Comparison of ENCODE assay signal across 8 mouse cellular contexts in the genomic region with DNA sequence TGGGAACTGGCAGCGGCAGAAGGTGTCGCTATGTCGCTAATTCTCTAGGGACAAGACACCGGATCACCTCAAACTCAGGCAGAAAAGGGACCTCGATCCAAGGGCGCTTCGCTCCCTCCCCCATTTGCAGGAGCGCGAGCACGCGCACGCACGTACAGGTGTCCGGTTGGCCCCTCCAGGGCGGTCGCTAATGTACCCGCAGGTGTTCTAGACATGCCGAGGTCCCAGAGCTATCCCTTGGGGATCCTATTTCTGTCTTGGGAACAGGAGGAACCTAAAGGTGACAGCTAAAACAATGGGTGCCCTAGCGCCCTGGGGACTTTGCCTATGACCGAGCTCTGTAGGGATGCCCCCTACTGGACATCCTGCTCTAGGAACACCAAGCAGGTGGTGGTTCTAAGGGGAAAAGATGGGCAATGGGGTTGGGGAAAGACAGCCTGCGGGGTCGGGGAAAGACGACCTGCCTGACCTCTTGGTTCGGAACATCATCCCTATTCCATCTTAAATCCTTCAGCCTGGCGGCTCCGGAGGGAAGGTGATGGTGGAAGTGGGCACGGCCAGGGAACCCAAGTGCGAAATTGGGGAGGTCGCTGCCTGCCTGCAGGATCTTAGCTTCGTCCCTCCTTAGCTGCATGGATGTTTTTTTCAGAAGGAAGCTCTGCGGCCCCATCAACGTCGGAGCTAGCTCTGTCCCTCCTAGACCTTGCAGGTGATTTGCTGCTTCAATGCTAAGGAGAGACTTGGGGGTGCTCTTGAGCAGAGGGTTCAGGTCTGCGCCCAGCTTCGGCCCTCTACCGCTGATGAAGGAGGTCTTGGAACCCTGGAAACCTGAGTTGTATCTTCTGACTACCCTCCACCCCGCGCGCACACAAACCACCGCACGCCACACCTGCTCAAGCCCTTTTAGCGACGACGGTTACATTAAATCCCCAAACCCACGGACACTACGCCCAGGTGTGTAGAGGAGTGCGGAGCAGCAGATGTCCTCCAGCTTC. TPM values are rescaled to one million over a fixed set of nuclear protein-coding genes. Genes with fewer than 3 reads are reported as not detected.
A peak's percentile ranks its signal among the peaks of the same experiment; 100 is the strongest.
DNase-seq lines count a peak whose midpoint lies in the region; ATAC-seq and TF ChIP-seq lines count a peak whose summit lies in the region.

No protein-coding gene starts in this region.

- H3K27ac ChIP-seq in forebrain, embryonic 11.5 days (ENCODE audit: low read depth, low read length): no peak overlapping the region
- no peak overlapping the region for H3K27ac ChIP-seq in kidney, adult 2 months (ENCODE audit: insufficient read depth, low read depth, low read length)
- no peak overlapping the region for H3K27ac ChIP-seq in thymus, adult 2 months (ENCODE audit: control insufficient read depth, insufficient read depth, low read length)

- no peak for TF ChIP-seq POLR2A in kidney, adult 2 months (IDR thresholded peaks at IDR 0.05; ENCODE audit: low read depth, low read length)
- TF ChIP-seq POLR2A in thymus, adult 2 months (IDR thresholded peaks at IDR 0.05; ENCODE audit: control insufficient read depth, extremely low read depth, insufficient read depth, low read length, poor library complexity): no peak

- H3K36me3 ChIP-seq in G1E (replicated peaks): no peaks in the 10 kb centered on the region
- no peaks in the 10 kb centered on the region for H3K36me3 ChIP-seq in forebrain, embryonic 11.5 days (ENCODE audit: control insufficient read depth, insufficient read depth, low read length)
- H3K36me3 ChIP-seq in kidney, adult 2 months (ENCODE audit: control insufficient read depth, insufficient read depth, low read length): no peaks in the 10 kb centered on the region
- no peaks in the 10 kb centered on the region for H3K36me3 ChIP-seq in thymus, adult 2 months (ENCODE audit: control insufficient read depth, insufficient read depth, low read length)

- H3K4me1 ChIP-seq in G1E (ENCODE audit: insufficient read depth, low read depth, low read length): no peaks in the 10 kb centered on the region
- H3K4me1 ChIP-seq in forebrain, embryonic 11.5 days (replicated peaks; ENCODE audit: control insufficient read depth, insufficient read depth, low read length): peaks cover 36% of the 10 kb centered on the region
- H3K4me1 ChIP-seq in kidney, adult 2 months (ENCODE audit: control insufficient read depth, insufficient read depth, low read length): 0 out of 2 replicates have a peak, but pooled peaks cover 6% of the 10 kb centered on the region
- peaks cover 61% of the 10 kb centered on the region for H3K4me1 ChIP-seq in thymus, adult 2 months (replicated peaks; ENCODE audit: control insufficient read depth, insufficient read depth, low read length)

- 2% methylated on average over 47 of the region's 47 CpGs for WGBS in forebrain, embryonic 11.5 days
- WGBS in kidney, adult 2 months: 7% methylated on average over 47 of the region's 47 CpGs
- 4% methylated on average over 47 of the region's 47 CpGs for WGBS in thymus, adult 2 months

- TF ChIP-seq CTCF in G1E (IDR thresholded peaks at IDR 0.05; ENCODE audit: low read depth, low read length): no peak
- peak; percentile 55 for TF ChIP-seq CTCF in kidney, adult 2 months (conservative IDR thresholded peaks at IDR 0.05; ENCODE audit: insufficient read depth, insufficient read length, low read depth, low read length)
- peak; percentile 76; the same call in 1 of the 2 replicates for TF ChIP-seq CTCF in thymus, adult 2 months (IDR thresholded peaks at IDR 0.05; ENCODE audit: borderline replicate concordance, control insufficient read depth, extremely low read depth, insufficient read depth, low read length, poor library complexity)

- 0 out of 2 replicates have a peak, but pooled peaks cover 2% of the 10 kb centered on the region for H3K27me3 ChIP-seq in G1E (ENCODE audit: insufficient read depth, low read length)
- peaks cover 85% of the 10 kb centered on the region for H3K27me3 ChIP-seq in forebrain, embryonic 11.5 days (ENCODE audit: control insufficient read depth, insufficient read depth, low read length)
- H3K27me3 ChIP-seq in kidney, adult 2 months (replicated peaks; ENCODE audit: control insufficient read depth, insufficient read depth, low read length): peaks cover 2% of the 10 kb centered on the region
- peaks cover 56% of the 10 kb centered on the region for H3K27me3 ChIP-seq in thymus, adult 2 months (ENCODE audit: control insufficient read depth, insufficient read depth, low read length)

- peaks cover 99% of the 10 kb centered on the region for H3K9me3 ChIP-seq in G1E (replicated peaks)
- H3K9me3 ChIP-seq in forebrain, embryonic 11.5 days (ENCODE audit: control insufficient read depth, low read length): no peaks in the 10 kb centered on the region

- peak overlapping the region; percentile 45; the same call in 1 of the 2 replicates for H3K9ac ChIP-seq in forebrain, embryonic 11.5 days (ENCODE audit: low read length)

- DNase-seq in cerebellum, adult 9-10 months: peak; percentile 45
- no peak for DNase-seq in G1E (ENCODE audit: low spot score)
- DNase-seq in forebrain, embryonic 11.5 days (ENCODE audit: low spot score): peak; percentile 66
- peak; percentile 57 for DNase-seq in kidney, adult 2 months
- DNase-seq in lung, postnatal 4 days: peak; percentile 36 to 57
- peak; percentile 63 for DNase-seq in thymus, adult 2 months

- peak overlapping the region; percentile 59 for H3K4me2 ChIP-seq in forebrain, embryonic 11.5 days (ENCODE audit: low read depth, low read length, severe bottlenecking)

- ATAC-seq in cerebellum, adult (ENCODE audit: insufficient number of reproducible peaks, low FRiP score, low TSS enrichment): no peak
- no peak for ATAC-seq in G1E (ENCODE audit: extremely low read depth, insufficient number of reproducible peaks, low FRiP score, poor library complexity, severe bottlenecking)
- ATAC-seq in forebrain, embryonic 11.5 days (replicated peaks; ENCODE audit: low FRiP score): no peak
- ATAC-seq in monocyte, adult 5-6 weeks (replicated peaks; ENCODE audit: insufficient number of reproducible peaks, low FRiP score, low TSS enrichment, poor library complexity, severe bottlenecking): no peak

- H3K4me3 ChIP-seq in G1E (ENCODE audit: low read depth, low read length): peak overlapping the region; percentile 35; the same call in 1 of the 2 replicates
- peak overlapping the region; percentile 29 for H3K4me3 ChIP-seq in forebrain, embryonic 11.5 days (ENCODE audit: low read depth, low read length)
- no peak overlapping the region for H3K4me3 ChIP-seq in kidney, adult 2 months (ENCODE audit: insufficient read depth, low read depth, low read length)
- peak overlapping the region; percentile 5 for H3K4me3 ChIP-seq in thymus, adult 2 months (ENCODE audit: control insufficient read depth, insufficient read depth, low read length)

RNA-seq across cellular contexts. Expression of a gene that starts 13.9 kb away (rescaled TPM):
- total RNA-seq in G1E (2014; fragmentation: Nextera tagmentation): not detected in 2 replicates
- total RNA-seq in G1E (2017): not detected in 2 replicates
- polyA plus RNA-seq in G1E (2012): not detected in 2 replicates
- polyA plus RNA-seq in forebrain, embryonic 11.5 days (2014; fragmentation: Nextera tagmentation; extraction: Ambion mirVana): 9.5 and 11.2 TPM in 2 replicates
- polyA plus RNA-seq in kidney, adult 2 months (2012; rRNA removed): 2.1 and 2.7 TPM in 2 replicates
- polyA plus RNA-seq in thymus, adult 2 months (2012; rRNA removed): 8.1 and 8.2 TPM in 2 replicates
- total RNA-seq in monocyte, adult 5-6 weeks (2017): 2.7 to 7.3 TPM (median 4.7 TPM) in 3 replicates

RNA-seq across cellular contexts. Expression of a gene that starts 31.4 kb away (rescaled TPM):
- total RNA-seq in G1E (2014; fragmentation: Nextera tagmentation) (not detected in 2 replicates), G1E (2017) (not detected in 2 replicates)
- 0.03 and 0.08 TPM in 2 replicates for polyA plus RNA-seq in G1E (2012)
- 6.4 and 7.0 TPM in 2 replicates for polyA plus RNA-seq in forebrain, embryonic 11.5 days (2014; fragmentation: Nextera tagmentation; extraction: Ambion mirVana)
- polyA plus RNA-seq in kidney, adult 2 months (2012; rRNA removed): 9.3 and 10.6 TPM in 2 replicates
- 54.7 and 56.8 TPM in 2 replicates for polyA plus RNA-seq in thymus, adult 2 months (2012; rRNA removed)
- total RNA-seq in monocyte, adult 5-6 weeks (2017): 35.2 to 45.8 TPM (median 42.2 TPM) in 3 replicates

RNA-seq across cellular contexts. Expression of a gene that starts 31.9 kb away (rescaled TPM):
- not detected in 2 replicates for total RNA-seq in G1E (2014; fragmentation: Nextera tagmentation)
- 0.11 and 0.12 TPM in 2 replicates for total RNA-seq in G1E (2017)
- polyA plus RNA-seq in G1E (2012): not detected in 2 replicates
- polyA plus RNA-seq in forebrain, embryonic 11.5 days (2014; fragmentation: Nextera tagmentation; extraction: Ambion mirVana): 101 and 103 TPM in 2 replicates
- polyA plus RNA-seq in kidney, adult 2 months (2012; rRNA removed): 3.5 and 3.9 TPM in 2 replicates
- 20.6 and 22.5 TPM in 2 replicates for polyA plus RNA-seq in thymus, adult 2 months (2012; rRNA removed)
- 0.75 to 2.7 TPM (median 2.2 TPM) in 3 replicates for total RNA-seq in monocyte, adult 5-6 weeks (2017)
